Comparison of ENCODE assay signal across 8 mouse cellular contexts in the genomic region with DNA sequence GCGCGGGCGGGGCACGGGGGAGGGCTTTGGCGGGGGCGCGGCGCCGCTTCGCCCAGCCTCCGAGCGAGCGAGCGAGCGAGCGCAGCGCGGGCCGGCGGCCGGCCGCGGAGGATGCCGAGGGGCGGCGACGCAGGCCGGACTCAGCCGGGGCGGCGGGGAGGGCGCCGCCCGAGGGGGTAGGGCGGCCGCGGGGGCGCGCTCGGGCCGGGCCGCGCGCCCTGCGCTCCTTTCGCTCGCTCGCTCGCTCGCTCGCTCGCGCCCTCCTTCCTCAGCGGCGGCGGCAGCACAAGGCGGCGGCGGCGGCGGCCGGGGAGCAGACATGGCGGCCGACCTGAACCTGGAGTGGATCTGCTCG. TPM values are rescaled to one million over a fixed set of nuclear protein-coding genes. Genes with fewer than 3 reads are reported as not detected.
A peak's percentile ranks its signal among the peaks of the same experiment; 100 is the strongest.
DNase-seq lines count a peak whose midpoint lies in the region; ATAC-seq and TF ChIP-seq lines count a peak whose summit lies in the region.

A gene (plus strand): TSS at position 209 of the 355 bp plus-strand sequence.

- 7% methylated on average over 65 of the region's 65 CpGs for WGBS in heart, adult 2 months
- 1% methylated on average over 17 of the region's 65 CpGs for WGBS in limb, embryonic 15.5 days
- WGBS in midbrain, embryonic 16.5 days = no CpG with 5 or more reads among the region's 65 CpGs

- no peaks in the 10 kb centered on the region for H3K9me3 ChIP-seq in limb, embryonic 15.5 days
- peaks cover 3% of the 10 kb centered on the region; the same call in 1 of the 2 replicates for H3K9me3 ChIP-seq in midbrain, embryonic 16.5 days (replicated peaks; ENCODE audit: control insufficient read depth, low read length, poor library complexity, severe bottlenecking)

- no peak for TF ChIP-seq CTCF in heart, adult 2 months (IDR thresholded peaks at IDR 0.05)

- peaks cover 2% of the 10 kb centered on the region for H3K4me1 ChIP-seq in heart, adult 2 months (ENCODE audit: control insufficient read depth, insufficient read depth, low read length)
- peaks cover 2% of the 10 kb centered on the region; the same call in 1 of the 2 replicates for H3K4me1 ChIP-seq in limb, embryonic 15.5 days
- peaks cover 23% of the 10 kb centered on the region for H3K4me1 ChIP-seq in midbrain, embryonic 16.5 days (ENCODE audit: control insufficient read depth, insufficient read depth, low read length)

- intact Hi-C loops in heart, adult 2 months (cut with DNase I) = no loop called here

- no peak for TF ChIP-seq EP300 in heart, adult 2 months (IDR thresholded peaks at IDR 0.05; ENCODE audit: insufficient read depth, low read depth, low read length)

- H3K9ac ChIP-seq in heart, adult 2 months (ENCODE audit: low read depth, low read length) = peak within 1 kb of the TSS; percentile 95
- peak within 1 kb of the TSS; percentile 95 for H3K9ac ChIP-seq in limb, embryonic 15.5 days
- peak within 1 kb of the TSS; percentile 100 for H3K9ac ChIP-seq in midbrain, embryonic 16.5 days (ENCODE audit: low read depth, low read length)

- peak within 1 kb of the TSS; percentile 65 for H3K4me3 ChIP-seq in heart, adult 2 months
- H3K4me3 ChIP-seq in limb, embryonic 15.5 days = peak within 1 kb of the TSS; percentile 97
- H3K4me3 ChIP-seq in midbrain, embryonic 16.5 days (ENCODE audit: low read depth, low read length) = peak within 1 kb of the TSS; percentile 99

- no peaks in the 10 kb centered on the region for H3K27me3 ChIP-seq in heart, adult 2 months (ENCODE audit: control insufficient read depth, insufficient read depth, low read length)
- no peaks in the 10 kb centered on the region for H3K27me3 ChIP-seq in limb, embryonic 15.5 days
- H3K27me3 ChIP-seq in midbrain, embryonic 16.5 days (ENCODE audit: control insufficient read depth, insufficient read depth, low read depth, low read length) = no peaks in the 10 kb centered on the region
- H3K27me3 ChIP-seq in splenic B cell, adult 2 months (ENCODE audit: control insufficient read depth, insufficient read depth, low read length, poor library complexity, severe bottlenecking) = no peaks in the 10 kb centered on the region

- no peak for TF ChIP-seq POLR2A in heart, adult 2 months (IDR thresholded peaks at IDR 0.05; ENCODE audit: insufficient read depth, low read depth, low read length)

- H3K27ac ChIP-seq in heart, adult 2 months = peak within 1 kb of the TSS; percentile 72
- H3K27ac ChIP-seq in limb, embryonic 15.5 days = peak within 1 kb of the TSS; percentile 91
- H3K27ac ChIP-seq in midbrain, embryonic 16.5 days (ENCODE audit: low read length) = peak within 1 kb of the TSS; percentile 96

- ATAC-seq in limb, embryonic 15.5 days (ENCODE audit: insufficient number of reproducible peaks, low FRiP score, low TSS enrichment, low read depth) = peak; percentile 89
- peak; percentile 90 for ATAC-seq in midbrain, embryonic 16.5 days

- H3K36me3 ChIP-seq in heart, adult 2 months (ENCODE audit: control insufficient read depth, insufficient read depth, low read length) = no peaks in the 10 kb centered on the region
- H3K36me3 ChIP-seq in limb, embryonic 15.5 days = peaks cover 5% of the 10 kb centered on the region; the same call in 1 of the 2 replicates
- H3K36me3 ChIP-seq in midbrain, embryonic 16.5 days (ENCODE audit: control insufficient read depth, insufficient read depth, low read length) = no peaks in the 10 kb centered on the region
- H3K36me3 ChIP-seq in splenic B cell, adult 2 months (ENCODE audit: control insufficient read depth, insufficient read depth, low read length, poor library complexity, severe bottlenecking) = no peaks in the 10 kb centered on the region

- H3K4me2 ChIP-seq in limb, embryonic 15.5 days = peak within 1 kb of the TSS; percentile 83
- H3K4me2 ChIP-seq in midbrain, embryonic 16.5 days (ENCODE audit: low read length) = peak within 1 kb of the TSS; percentile 69

- H3K79me2 ChIP-seq in heart, adult 2 months (replicated peaks; ENCODE audit: control insufficient read depth, insufficient read depth, low read length) = no peaks in the 10 kb centered on the region

- DNase-seq in right cerebral cortex, adult 18-20 months = peak; percentile 50
- no peak for DNase-seq in right cerebral cortex, postnatal 10 days (ENCODE audit: low spot score in 2 of 2)
- DNase-seq in embryo, embryonic 10 days (ENCODE audit: low spot score) = peak; percentile 69
- peak; percentile 83 to 85 for DNase-seq in heart, adult 2 months
- peak; percentile 33 to 51 for DNase-seq in kidney, adult 8-10 months
- DNase-seq in splenic B cell, adult 2 months (ENCODE audit: low read depth, low spot score) = peak; percentile 52

RNA-seq across cellular contexts. Expression of the gene that starts here (rescaled TPM):
- total RNA-seq in heart, adult 2 months (2021) = 10 to 100 TPM; 24.9 to 26.0 TPM
- polyA plus RNA-seq in heart, adult 2 months (2012; rRNA removed) = 19.6 and 36.5 TPM in 2 replicates
- 44.7 and 47.2 TPM in 2 replicates for polyA plus RNA-seq in limb, embryonic 15.5 days (2015; fragmentation: Nextera tagmentation; extraction: Ambion mirVana)
- polyA plus RNA-seq in midbrain, embryonic 16.5 days (2015; fragmentation: Nextera tagmentation; extraction: Ambion mirVana) = 33.5 and 38.3 TPM in 2 replicates

Comparison
In these comparisons a context has a peak if more than half of its experiments do, and no peak if none do; other contexts are left out.
1. DNase-seq: peak in right cerebral cortex, adult 18-20 months (single experiment), embryo, embryonic 10 days (single experiment), heart, adult 2 months (2 of 2), kidney, adult 8-10 months (2 of 2) and splenic B cell, adult 2 months (single experiment); none in right cerebral cortex, postnatal 10 days (0 of 2).
2. Peak in every context shown above with its lines, with median percentiles within 50 percentile points of each other: H3K27ac ChIP-seq, H3K4me3 ChIP-seq and H3K9ac ChIP-seq.